Mouse (Mus musculus) subcutaneous adipose tissue, adult 2 months (tissue): ENCODE data around the gene AI854703. TPM values are rescaled to one million over a fixed set of nuclear protein-coding genes. Genes with fewer than 3 reads are reported as not detected.

Source experiments
- polyA plus RNA-seq: library from polyadenylated mRNA; depleted of rRNA; stranded (reverse); fragments of >200 nt; gene quantifications from 2 replicates; pipeline ENCODE4 v1.2.3, GENCODE M21; 2012; ENCODE audit warnings: low replicate concordance; rRNA removed

The AI854703 gene
- 1.4 and 2.3 TPM in 2 replicates for polyA plus RNA-seq

GRCm38 (mm10) chr6:48626464-48626863 is at the start of gene AI854703:
Gene AI854703, plus strand, starts transcription at chr6:48626764.

GRCm38 (mm10) chr6:48589194-48589750 is 37.3 kb upstream of the AI854703 start, which contains the start of gene Gm45021:
Gene Gm45021, plus strand, starts transcription at chr6:48589610.

GRCm38 (mm10) chr6:48593158-48594042 is 33.2 kb upstream of the AI854703 start, which contains the start of the genes Repin1 and Gm44965:
Gene Repin1, plus strand, starts transcription at chr6:48593883.
Gene Gm44965, plus strand, starts transcription at chr6:48593941.

GRCm38 (mm10) chr6:48601271-48602079 is 25.1 kb upstream of the AI854703 start, which contains the start of gene Zfp775:
Gene Zfp775, plus strand, starts transcription at chr6:48602063.

GRCm38 (mm10) chr6:48646995-48647394 is 20.4 kb downstream of the AI854703 start, which contains the start of gene Gimap8:
Gene Gimap8, plus strand, starts transcription at chr6:48647234.

GRCm38 (mm10) chr6:48675931-48676859 is 49.6 kb downstream of the AI854703 start, which contains the start of gene Gimap9:
Gene Gimap9, plus strand, starts transcription at chr6:48676129.

Other genes with a start within 250 kb of the AI854703 start
- 12.1 and 29.5 TPM in 2 replicates for gene Krba1, start 231.2 kb upstream of the AI854703 start, polyA plus RNA-seq
- gene Zfp467, start 180.9 kb upstream of the AI854703 start, polyA plus RNA-seq: 43.6 and 50.0 TPM in 2 replicates
- gene Sspo, start 178.5 kb upstream of the AI854703 start, polyA plus RNA-seq: 2.0 and 4.5 TPM in 2 replicates
- 42.6 and 79.5 TPM in 2 replicates for gene Atp6v0e2, start 89.1 kb upstream of the AI854703 start, polyA plus RNA-seq
- 23.2 and 24.6 TPM in 2 replicates for gene Lrrc61, start 72.0 kb upstream of the AI854703 start, polyA plus RNA-seq
- gene Rarres2, start 54.0 kb upstream of the AI854703 start, polyA plus RNA-seq: 338 and 562 TPM in 2 replicates
- gene Gm45021, start 37.2 kb upstream of the AI854703 start, polyA plus RNA-seq: not detected in 2 replicates
- gene Repin1, start 32.9 kb upstream of the AI854703 start, polyA plus RNA-seq: 36.2 and 55.2 TPM in 2 replicates
- gene Gm44965, start 32.8 kb upstream of the AI854703 start, polyA plus RNA-seq: 0.68 TPM in 1 of 2 replicates, not detected in the other
- 5.0 and 6.3 TPM in 2 replicates for gene Zfp775, start 24.7 kb upstream of the AI854703 start, polyA plus RNA-seq
- gene Gimap8, start 20.5 kb downstream of the AI854703 start, polyA plus RNA-seq: 4.7 and 9.7 TPM in 2 replicates
- gene Gimap9, start 49.4 kb downstream of the AI854703 start, polyA plus RNA-seq: 2.4 and 3.2 TPM in 2 replicates
- 22.2 and 30.2 TPM in 2 replicates for gene Gimap4, start 57.8 kb downstream of the AI854703 start, polyA plus RNA-seq
- 15.2 and 24.9 TPM in 2 replicates for gene Gimap6, start 81.5 kb downstream of the AI854703 start, polyA plus RNA-seq
- 0.73 TPM in 1 of 2 replicates, not detected in the other for gene Gm28053, start 91.8 kb downstream of the AI854703 start, polyA plus RNA-seq
- 0.70 and 0.90 TPM in 2 replicates for gene Gimap7, start 91.9 kb downstream of the AI854703 start, polyA plus RNA-seq
- gene Gimap1, start 112.3 kb downstream of the AI854703 start, polyA plus RNA-seq: 7.0 and 7.7 TPM in 2 replicates
- 14.1 and 14.8 TPM in 2 replicates for gene Gimap5, start 119.4 kb downstream of the AI854703 start, polyA plus RNA-seq
- 5.5 and 5.7 TPM in 2 replicates for gene Gimap3, start 144.1 kb downstream of the AI854703 start, polyA plus RNA-seq
- 58.0 and 139 TPM in 2 replicates for gene Tmem176a, start 214.2 kb downstream of the AI854703 start, polyA plus RNA-seq
- 231 and 496 TPM in 2 replicates for gene Tmem176b, start 214.7 kb downstream of the AI854703 start, polyA plus RNA-seq
- 0.04 and 3.8 TPM in 2 replicates for gene Aoc1, start 246.1 kb downstream of the AI854703 start, polyA plus RNA-seq